Mouse (Mus musculus): Measurements from ENCODE around the gene Fbxo34. TPM values are rescaled to one million over a fixed set of nuclear protein-coding genes. Genes with fewer than 3 reads are reported as not detected.
A peak's percentile ranks its signal among the peaks of the same experiment; 100 is the strongest.
"Not testable (repeated sequence)": the region's sequence is repeated elsewhere in the genome, so short reads cannot be mapped to it uniquely, and the experiment has no call there.

The Fbxo34 gene
- total RNA-seq (2014; fragmentation: Nextera tagmentation) = 20.6 and 24.2 TPM in 2 replicates
- total RNA-seq (2017) = 27.5 and 27.6 TPM in 2 replicates
- 17.9 and 20.7 TPM in 2 replicates for polyA plus RNA-seq (2012)

DNA sequence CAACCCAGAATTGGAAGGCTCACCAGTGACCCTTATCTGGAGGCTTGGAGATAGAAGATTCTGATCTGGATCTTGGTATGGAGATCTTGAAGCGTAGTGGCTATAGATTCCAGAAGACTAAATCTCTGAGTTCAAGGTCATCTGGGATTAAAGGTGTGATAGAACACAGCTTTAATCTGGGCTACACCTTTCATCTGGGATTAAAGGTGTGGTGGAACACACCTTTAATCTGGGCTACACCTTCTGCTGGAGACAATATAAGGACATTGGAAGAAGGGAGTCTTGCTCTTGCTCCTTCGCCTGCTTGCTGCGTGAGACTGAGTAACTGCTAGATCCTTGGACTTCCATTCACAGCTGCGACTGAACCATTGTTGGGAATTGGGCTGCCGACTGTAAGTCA is at the start of gene Fbxo34:
TSS of gene Fbxo34 (plus strand) at position 301 of the 400 bp plus-strand sequence.
- not testable (repeated sequence) for H3K36me3 ChIP-seq (replicated peaks); H3K9me3 ChIP-seq (replicated peaks); DNase-seq (ENCODE audit: low spot score); H3K4me3 ChIP-seq (ENCODE audit: low read depth, low read length); ATAC-seq (ENCODE audit: extremely low read depth, insufficient number of reproducible peaks, low FRiP score, poor library complexity, severe bottlenecking); H3K4me1 ChIP-seq (ENCODE audit: insufficient read depth, low read depth, low read length)
- peaks cover 20% of the 10 kb centered on the region for H3K27me3 ChIP-seq (ENCODE audit: insufficient read depth, low read length)

DNA sequence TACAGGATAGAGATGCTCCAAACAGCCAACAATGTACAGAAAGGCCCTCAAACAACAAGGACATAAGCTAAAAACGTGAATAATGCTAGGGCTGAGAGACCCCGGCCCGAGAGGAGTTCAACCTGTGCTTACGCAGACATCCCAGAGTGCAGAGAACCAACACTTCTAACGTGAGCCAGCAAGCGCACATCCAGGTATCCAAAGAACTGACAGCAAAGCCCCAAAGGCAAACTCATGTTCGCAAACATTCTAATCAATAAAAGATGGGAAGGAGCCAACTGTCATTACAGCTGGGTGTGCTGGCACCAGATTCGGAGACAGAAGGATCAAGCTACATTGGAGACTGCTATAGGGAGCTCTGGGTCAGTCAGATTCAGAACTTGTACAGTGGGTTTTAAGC is 47.5 kb upstream of the Fbxo34 start:
- Histone ChIP-seq H3K9me3 (replicated peaks) (no peaks in the 10 kb centered on the region), H3K27me3 (ENCODE audit: insufficient read depth, low read length) (no peaks in the 10 kb centered on the region), H3K36me3 (replicated peaks) (peaks cover 92% of the 10 kb centered on the region), H3K4me3 (ENCODE audit: low read depth, low read length) (no peak overlapping the region), H3K4me1 (ENCODE audit: insufficient read depth, low read depth, low read length) (peaks cover 6% of the 10 kb centered on the region; the same call in 1 of the 2 replicates)
- TF ChIP-seq GATA2 (IDR thresholded peaks at IDR 0.05; ENCODE audit: borderline replicate concordance, low read depth, low read length) (no peak), CTCF (IDR thresholded peaks at IDR 0.05; ENCODE audit: low read depth, low read length) (no peak), GATA1 (IDR thresholded peaks at IDR 0.05; ENCODE audit: borderline replicate concordance, low read length) (no peak), TAL1 (conservative IDR thresholded peaks at IDR 0.05; ENCODE audit: low read depth, low read length) (no peak), POLR2AphosphoS5 (IDR thresholded peaks at IDR 0.05; ENCODE audit: insufficient replicate concordance, low read depth, low read length) (no peak)
- ATAC-seq (ENCODE audit: extremely low read depth, insufficient number of reproducible peaks, low FRiP score, poor library complexity, severe bottlenecking) (no peak), DNase-seq (ENCODE audit: low spot score) (no peak)

DNA sequence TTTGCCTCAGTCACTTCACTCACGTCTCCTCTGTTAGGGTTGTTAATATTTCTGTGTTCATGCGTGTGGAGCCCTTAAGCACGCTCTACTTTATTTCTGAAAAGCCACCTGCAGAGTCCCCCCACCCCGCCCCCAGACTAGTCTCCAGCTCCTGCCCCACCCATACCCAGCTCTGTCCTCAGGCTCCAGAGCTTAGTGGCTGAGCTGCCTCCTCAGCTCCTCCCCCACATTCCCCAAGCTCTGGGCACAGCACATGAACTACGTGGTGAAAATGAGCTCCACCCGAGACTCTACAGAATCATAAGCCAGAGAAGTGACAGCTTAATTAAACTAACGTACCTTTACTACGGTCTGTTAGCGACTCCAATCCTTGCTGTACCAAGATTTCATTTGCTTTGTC is 44.2 kb upstream of the Fbxo34 start:
- Histone ChIP-seq H3K4me3 (ENCODE audit: low read depth, low read length) (no peak overlapping the region), H3K27me3 (ENCODE audit: insufficient read depth, low read length) (no peaks in the 10 kb centered on the region), H3K9me3 (replicated peaks) (no peaks in the 10 kb centered on the region), H3K4me1 (ENCODE audit: insufficient read depth, low read depth, low read length) (peaks cover 6% of the 10 kb centered on the region; the same call in 1 of the 2 replicates), H3K36me3 (replicated peaks) (peaks cover 99% of the 10 kb centered on the region)
- ATAC-seq (ENCODE audit: extremely low read depth, insufficient number of reproducible peaks, low FRiP score, poor library complexity, severe bottlenecking) (no peak), DNase-seq (ENCODE audit: low spot score) (no peak)
- TF ChIP-seq CTCF (IDR thresholded peaks at IDR 0.05; ENCODE audit: low read depth, low read length) = no peak
- no peak for TF ChIP-seq GATA1 (IDR thresholded peaks at IDR 0.05; ENCODE audit: borderline replicate concordance, low read length)
- no peak for TF ChIP-seq GATA2 (IDR thresholded peaks at IDR 0.05; ENCODE audit: borderline replicate concordance, low read depth, low read length)
- no peak for TF ChIP-seq POLR2AphosphoS5 (IDR thresholded peaks at IDR 0.05; ENCODE audit: insufficient replicate concordance, low read depth, low read length)
- TF ChIP-seq TAL1 (conservative IDR thresholded peaks at IDR 0.05; ENCODE audit: low read depth, low read length) = no peak

DNA sequence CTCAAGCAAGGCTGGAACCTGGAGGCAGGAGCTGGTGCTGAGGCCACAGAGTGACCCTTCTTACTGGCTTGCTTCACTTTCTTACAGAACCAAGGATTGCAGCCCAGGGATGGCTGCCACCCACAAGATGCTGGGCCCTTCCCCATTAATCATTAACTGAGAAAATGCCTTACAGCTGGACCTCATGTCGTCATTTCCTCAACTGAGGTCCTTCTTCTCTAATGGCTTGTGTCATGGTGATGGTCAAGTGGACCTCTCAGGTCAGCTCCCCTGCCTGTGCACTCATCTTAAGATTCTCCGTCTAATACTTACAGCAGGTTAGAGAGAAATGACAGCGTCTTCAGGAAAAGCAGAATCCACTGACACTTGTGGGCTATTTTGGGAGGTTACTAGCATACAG is 32.9 kb upstream of the Fbxo34 start:
- H3K9me3 ChIP-seq (replicated peaks) = no peaks in the 10 kb centered on the region
- DNase-seq (ENCODE audit: low spot score) (no peak), ATAC-seq (ENCODE audit: extremely low read depth, insufficient number of reproducible peaks, low FRiP score, poor library complexity, severe bottlenecking) (no peak)
- TF ChIP-seq CTCF (IDR thresholded peaks at IDR 0.05; ENCODE audit: low read depth, low read length) (no peak), GATA1 (IDR thresholded peaks at IDR 0.05; ENCODE audit: borderline replicate concordance, low read length) (no peak), GATA2 (IDR thresholded peaks at IDR 0.05; ENCODE audit: borderline replicate concordance, low read depth, low read length) (no peak), TAL1 (conservative IDR thresholded peaks at IDR 0.05; ENCODE audit: low read depth, low read length) (no peak), POLR2AphosphoS5 (IDR thresholded peaks at IDR 0.05; ENCODE audit: insufficient replicate concordance, low read depth, low read length) (no peak)
- H3K4me1 ChIP-seq (ENCODE audit: insufficient read depth, low read depth, low read length) = peaks cover 29% of the 10 kb centered on the region
- peak overlapping the region; percentile 72 for H3K4me3 ChIP-seq (ENCODE audit: low read depth, low read length)
- peaks cover 3% of the 10 kb centered on the region for H3K27me3 ChIP-seq (ENCODE audit: insufficient read depth, low read length)
- peaks cover 43% of the 10 kb centered on the region for H3K36me3 ChIP-seq (replicated peaks)

DNA sequence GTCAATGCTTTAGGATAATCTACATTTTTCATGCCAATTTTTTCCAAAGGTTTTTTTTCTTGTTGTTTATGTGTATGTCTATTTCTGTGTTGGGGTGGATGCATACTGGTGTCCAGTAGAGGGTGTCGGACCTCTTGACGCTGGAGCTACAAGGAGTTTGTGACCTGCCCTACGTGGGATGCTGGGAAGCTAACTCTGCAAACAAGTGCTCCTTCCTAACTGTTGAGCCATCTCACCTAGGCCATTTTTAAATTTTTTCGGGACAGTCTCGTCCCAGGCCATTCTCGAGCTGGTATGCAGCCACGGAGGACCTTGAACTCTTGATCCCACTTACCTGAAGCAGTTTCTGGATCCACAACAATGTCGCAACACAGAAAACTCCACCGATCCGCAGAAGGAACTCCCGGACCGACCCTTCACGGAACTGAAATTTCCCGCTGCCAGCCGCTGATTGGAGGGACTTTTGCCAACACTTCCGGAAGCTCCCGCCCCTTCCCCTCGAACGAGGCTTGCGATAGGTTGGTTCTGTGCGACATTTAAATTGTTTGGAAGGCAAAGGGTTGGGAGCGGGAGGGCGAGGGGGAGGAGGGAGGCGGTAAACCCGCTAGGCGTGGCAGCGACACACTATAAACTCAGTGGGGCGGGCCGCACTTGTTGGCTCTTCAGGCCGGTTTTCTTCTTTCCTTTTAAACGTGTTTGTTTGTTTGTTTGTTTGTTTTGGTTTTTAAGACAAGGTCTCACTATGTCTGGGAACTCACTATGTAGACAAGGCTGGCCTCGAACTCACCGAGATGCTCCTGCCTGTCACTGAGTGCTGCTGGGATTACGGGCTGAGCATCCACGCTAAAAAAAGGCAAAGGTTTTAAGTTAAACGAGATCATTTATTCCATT is 32.2 kb upstream of the Fbxo34 start, which contains the start of gene Dlgap5:
TSS of gene Dlgap5 (minus strand) at position 633 of the 891 bp plus-strand sequence.
- DNase-seq (ENCODE audit: low spot score) = peak; percentile 93
- ATAC-seq (ENCODE audit: extremely low read depth, insufficient number of reproducible peaks, low FRiP score, poor library complexity, severe bottlenecking) = peak; percentile 99
- TF ChIP-seq POLR2AphosphoS5 (IDR thresholded peaks at IDR 0.05; ENCODE audit: insufficient replicate concordance, low read depth, low read length) = no peak
- H3K9me3 ChIP-seq (replicated peaks) = no peaks in the 10 kb centered on the region
- peaks cover 5% of the 10 kb centered on the region for H3K27me3 ChIP-seq (ENCODE audit: insufficient read depth, low read length)
- H3K4me3 ChIP-seq (ENCODE audit: low read depth, low read length) = peak within 1 kb of the TSS; percentile 72
- peaks cover 29% of the 10 kb centered on the region for H3K4me1 ChIP-seq (ENCODE audit: insufficient read depth, low read depth, low read length)
- peaks cover 37% of the 10 kb centered on the region for H3K36me3 ChIP-seq (replicated peaks)

DNA sequence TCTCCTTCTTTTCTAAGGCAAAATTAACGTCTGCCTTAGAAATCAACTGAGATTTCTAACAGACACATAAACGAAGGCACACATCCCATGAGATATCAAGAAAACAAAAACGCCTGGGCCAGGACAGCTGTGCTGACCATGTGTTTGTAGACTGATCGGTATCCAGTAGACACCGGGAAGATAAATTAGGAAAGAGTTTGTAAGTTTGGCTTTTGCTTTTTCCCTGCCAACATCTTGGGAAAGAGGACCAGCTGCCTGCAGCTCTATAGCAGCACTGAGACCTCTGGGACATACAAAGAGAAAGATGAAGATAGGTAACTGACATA is 31.6 kb upstream of the Fbxo34 start:
- Histone ChIP-seq H3K4me3 (ENCODE audit: low read depth, low read length) (no peak overlapping the region; the same call in 1 of the 2 replicates), H3K9me3 (replicated peaks) (no peaks in the 10 kb centered on the region), H3K36me3 (replicated peaks) (peaks cover 32% of the 10 kb centered on the region), H3K4me1 (ENCODE audit: insufficient read depth, low read depth, low read length) (peaks cover 29% of the 10 kb centered on the region), H3K27me3 (ENCODE audit: insufficient read depth, low read length) (peaks cover 5% of the 10 kb centered on the region)
- no peak for TF ChIP-seq GATA2 (IDR thresholded peaks at IDR 0.05; ENCODE audit: borderline replicate concordance, low read depth, low read length)
- TF ChIP-seq GATA1 (IDR thresholded peaks at IDR 0.05; ENCODE audit: borderline replicate concordance, low read length) = no peak
- TF ChIP-seq POLR2AphosphoS5 (IDR thresholded peaks at IDR 0.05; ENCODE audit: insufficient replicate concordance, low read depth, low read length) = no peak
- no peak for TF ChIP-seq TAL1 (conservative IDR thresholded peaks at IDR 0.05; ENCODE audit: low read depth, low read length)
- no peak for TF ChIP-seq CTCF (IDR thresholded peaks at IDR 0.05; ENCODE audit: low read depth, low read length)
- ATAC-seq (ENCODE audit: extremely low read depth, insufficient number of reproducible peaks, low FRiP score, poor library complexity, severe bottlenecking) = no peak
- no peak for DNase-seq (ENCODE audit: low spot score)
